ENCODE assay signal across 22 mouse cellular contexts in genomic region chr11:63991958-63992357, GRCm38 (mm10).
DNase-seq lines count a peak whose midpoint lies in the region; ATAC-seq and TF ChIP-seq lines count a peak whose summit lies in the region.
"Had no signal": no experiment of that assay in that cellular context is flagged by ENCODE, and none has a peak within 500 bp of the region (broad histone marks: within the 10 kb centered on the region; RNA-seq: fewer than 3 reads in every experiment).

No protein-coding gene starts in this region.

- H3K27me3 ChIP-seq in spleen, adult 2 months (ENCODE audit: control insufficient read depth, insufficient read depth, low read length): no peaks in the 10 kb centered on the region
- H3K27me3 ChIP-seq in midbrain, embryonic 13.5 days: no peaks in the 10 kb centered on the region
- H3K27me3 ChIP-seq in forebrain, embryonic 12.5 days: no peaks in the 10 kb centered on the region
- H3K27me3 ChIP-seq: forebrain, embryonic 13.5 days; liver, embryonic 12.5 days; lung, embryonic 15.5 days; midbrain, embryonic 12.5 days had no signal

- H3K27ac ChIP-seq in spleen, adult 2 months (ENCODE audit: insufficient read depth, low read length): peak overlapping the region; percentile 79
- H3K27ac ChIP-seq in midbrain, embryonic 13.5 days: no peak overlapping the region
- no peak overlapping the region for H3K27ac ChIP-seq in forebrain, embryonic 12.5 days
- H3K27ac ChIP-seq: forebrain, embryonic 13.5 days; heart, embryonic 10.5 days; liver, embryonic 12.5 days; lung, embryonic 15.5 days; macrophage; midbrain, embryonic 12.5 days had no signal

- H3K9me3 ChIP-seq in midbrain, embryonic 13.5 days: no peaks in the 10 kb centered on the region
- H3K9me3 ChIP-seq in forebrain, embryonic 12.5 days: no peaks in the 10 kb centered on the region
- H3K9me3 ChIP-seq: forebrain, embryonic 13.5 days; G1E; heart, embryonic 10.5 days; liver, embryonic 12.5 days; lung, embryonic 15.5 days; midbrain, embryonic 12.5 days had no signal

- peak in 1 of 2 experiments; percentile 20 for DNase-seq in spleen, adult 2 months (ENCODE audit: low read depth in 1 of 2, low spot score in 2 of 2)
- DNase-seq in spleen, postnatal 10 days (ENCODE audit: low spot score in 2 of 2): no peak
- peak; percentile 29 for DNase-seq in cerebellum, adult 9-11 months
- DNase-seq in natural killer cell, adult 2 months (ENCODE audit: low spot score in 2 of 2): peak; percentile 43 to 52
- DNase-seq in thymus, postnatal 36 days: peak; percentile 66 to 79
- DNase-seq in layer of hippocampus, adult 9-10 months (ENCODE audit: low spot score): no peak
- DNase-seq: B cell, adult 2 months; gastrocnemius, postnatal 25 days; heart, postnatal 36 days; kidney, adult 18-20 months; kidney, postnatal 14 days; layer of hippocampus, adult 9-11 months had no signal

- no peak overlapping the region for H3K4me2 ChIP-seq in midbrain, embryonic 13.5 days (replicated peaks)
- no peak overlapping the region for H3K4me2 ChIP-seq in forebrain, embryonic 12.5 days
- H3K4me2 ChIP-seq: forebrain, embryonic 13.5 days; liver, embryonic 12.5 days; lung, embryonic 15.5 days; midbrain, embryonic 12.5 days had no signal

- no peaks in the 10 kb centered on the region; the same call in 1 of the 2 replicates for H3K36me3 ChIP-seq in spleen, adult 2 months (ENCODE audit: control insufficient read depth, insufficient read depth, low read length)
- no peaks in the 10 kb centered on the region for H3K36me3 ChIP-seq in midbrain, embryonic 13.5 days
- H3K36me3 ChIP-seq in forebrain, embryonic 12.5 days (replicated peaks): no peaks in the 10 kb centered on the region
- H3K36me3 ChIP-seq: lung, embryonic 15.5 days; midbrain, embryonic 12.5 days had no signal

- no peak for TF ChIP-seq CTCF in spleen, adult 2 months (IDR thresholded peaks at IDR 0.05; ENCODE audit: extremely low read depth, insufficient read depth, insufficient read length, insufficient replicate concordance)

- H3K4me1 ChIP-seq in spleen, adult 2 months (ENCODE audit: control insufficient read depth, insufficient read depth, insufficient read length): no peaks in the 10 kb centered on the region
- H3K4me1 ChIP-seq in midbrain, embryonic 13.5 days (replicated peaks): peaks cover 15% of the 10 kb centered on the region; the same call in 1 of the 2 replicates
- H3K4me1 ChIP-seq in forebrain, embryonic 12.5 days: no peaks in the 10 kb centered on the region
- H3K4me1 ChIP-seq: lung, embryonic 15.5 days had no signal

- no peak overlapping the region for H3K4me3 ChIP-seq in spleen, adult 2 months (ENCODE audit: extremely low read depth, insufficient read depth, insufficient read length)
- H3K4me3 ChIP-seq in midbrain, embryonic 13.5 days (replicated peaks): no peak overlapping the region
- no peak overlapping the region for H3K4me3 ChIP-seq in forebrain, embryonic 12.5 days (replicated peaks)
- H3K4me3 ChIP-seq: forebrain, embryonic 13.5 days; heart, embryonic 10.5 days; liver, embryonic 12.5 days; lung, embryonic 15.5 days; midbrain, embryonic 12.5 days had no signal

- no peak for ATAC-seq in midbrain, embryonic 13.5 days
- no peak for ATAC-seq in forebrain, embryonic 12.5 days (ENCODE audit: low FRiP score)
- ATAC-seq: forebrain, embryonic 13.5 days; hindbrain, embryonic 16.5 days; liver, embryonic 12.5 days had no signal

- 75% methylated on average over 8 of the region's 8 CpGs for WGBS in spleen, adult 2 months
- 86% methylated on average over 8 of the region's 8 CpGs for WGBS in midbrain, embryonic 13.5 days
- WGBS in forebrain, embryonic 12.5 days: 86% methylated on average over 8 of the region's 8 CpGs

- no peak overlapping the region for H3K9ac ChIP-seq in midbrain, embryonic 13.5 days (replicated peaks)
- H3K9ac ChIP-seq in forebrain, embryonic 12.5 days: no peak overlapping the region
- H3K9ac ChIP-seq: forebrain, embryonic 13.5 days; liver, embryonic 12.5 days; lung, embryonic 15.5 days; midbrain, embryonic 12.5 days had no signal

- TF ChIP-seq POLR2A in spleen, adult 2 months (IDR thresholded peaks at IDR 0.05; ENCODE audit: low read depth, low read length): no peak; the same call in 1 of the 2 replicates

Comparison
In these comparisons a context has a peak if more than half of its experiments do, and no peak if none do; other contexts are left out.
1. DNase-seq: peak in cerebellum, adult 9-11 months (single experiment), natural killer cell, adult 2 months (2 of 2) and thymus, postnatal 36 days (2 of 2); none in spleen, postnatal 10 days (0 of 2) and layer of hippocampus, adult 9-10 months (single experiment).